Mouse (Mus musculus): Measurements from ENCODE around the gene Gm11733.

DNA sequence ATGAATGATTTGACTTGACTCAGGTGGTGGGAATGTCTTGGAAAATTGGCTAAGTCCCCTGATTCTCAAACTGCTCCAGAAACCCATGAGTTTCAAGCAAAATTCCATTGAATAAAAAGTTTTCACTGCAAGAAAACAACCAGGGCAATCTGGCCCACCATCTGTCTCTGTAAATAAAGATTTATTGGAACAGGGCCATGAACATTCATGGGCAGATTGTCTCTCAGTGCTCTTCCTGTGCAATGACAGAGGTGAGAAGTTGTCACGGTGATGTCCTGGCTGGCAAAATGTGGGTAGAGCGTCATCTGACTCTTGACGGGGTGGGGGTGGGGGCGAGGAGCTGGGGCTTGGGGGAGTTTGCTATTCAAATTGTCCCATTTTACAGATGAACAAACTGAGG lies 24.8 kb downstream of the Gm11733 start:
- no peak for TF ChIP-seq GATA1 (IDR thresholded peaks at IDR 0.05; ENCODE audit: low read length)
- no peak for TF ChIP-seq TAL1 (IDR thresholded peaks at IDR 0.05; ENCODE audit: low read length)

Data from erythroblast, embryonic 14.5 days (primary cell).